Mouse (Mus musculus): ENCODE measurements at regions not wholly inside any gene's neighbourhood (a gene's known extent, or its start where the extent isn't known, plus 50 kb on each side); places are given as distances from the start of the nearest gene placed in this dataset.
A peak's percentile ranks its signal among the peaks of the same experiment; 100 is the strongest.

DNA sequence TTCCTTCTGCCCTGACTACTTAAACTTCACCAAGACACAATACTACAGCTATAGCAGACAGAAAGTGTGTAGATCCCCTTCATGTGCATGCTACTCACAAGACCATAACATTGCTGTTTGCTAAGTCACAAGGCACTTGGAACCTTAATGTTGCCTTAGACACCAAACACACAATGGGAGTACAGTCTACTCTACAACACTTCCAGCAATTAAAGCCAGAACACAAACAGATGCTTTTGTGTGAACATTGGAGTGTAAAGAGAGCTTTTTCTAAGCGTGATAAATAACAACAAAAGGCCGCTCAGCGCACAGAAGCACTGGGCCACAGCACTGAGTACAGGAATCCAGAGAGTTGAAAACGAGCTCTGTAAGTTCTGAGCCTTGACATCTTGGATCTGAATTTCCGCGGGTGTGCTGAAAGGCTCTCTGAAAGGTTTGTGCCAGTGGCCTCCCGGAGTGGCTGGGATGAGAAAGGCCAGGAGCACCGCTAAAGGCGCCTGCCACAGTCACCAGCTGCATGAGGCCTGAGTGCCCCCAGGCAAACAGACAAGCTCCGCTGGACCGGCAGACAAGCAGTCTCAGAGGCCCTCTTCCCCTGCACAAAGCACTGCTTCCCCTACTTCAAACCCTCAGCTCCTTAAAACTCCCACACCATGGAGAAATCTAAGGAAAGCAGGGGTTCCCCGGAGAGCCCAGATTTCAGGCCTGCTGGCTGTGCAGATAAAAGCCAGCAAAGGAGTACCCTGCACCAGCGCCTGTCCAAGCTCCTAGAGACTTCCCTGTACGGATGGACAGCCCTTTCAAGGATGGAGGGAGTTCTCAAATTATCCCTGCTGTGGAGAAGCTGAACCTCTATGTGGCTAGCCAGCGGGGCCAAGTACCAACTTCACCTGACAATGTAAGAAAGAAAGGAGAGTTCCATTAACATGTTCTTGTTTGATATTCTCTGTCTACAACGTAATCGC, 568.3 kb downstream of the 1700064H15Rik start:
- 60% methylated on average over 15 of the region's 17 CpGs for WGBS
- H3K4me1 ChIP-seq (replicated peaks; ENCODE audit: control insufficient read depth, insufficient read depth, low read length) = no peaks in the 10 kb centered on the region

DNA sequence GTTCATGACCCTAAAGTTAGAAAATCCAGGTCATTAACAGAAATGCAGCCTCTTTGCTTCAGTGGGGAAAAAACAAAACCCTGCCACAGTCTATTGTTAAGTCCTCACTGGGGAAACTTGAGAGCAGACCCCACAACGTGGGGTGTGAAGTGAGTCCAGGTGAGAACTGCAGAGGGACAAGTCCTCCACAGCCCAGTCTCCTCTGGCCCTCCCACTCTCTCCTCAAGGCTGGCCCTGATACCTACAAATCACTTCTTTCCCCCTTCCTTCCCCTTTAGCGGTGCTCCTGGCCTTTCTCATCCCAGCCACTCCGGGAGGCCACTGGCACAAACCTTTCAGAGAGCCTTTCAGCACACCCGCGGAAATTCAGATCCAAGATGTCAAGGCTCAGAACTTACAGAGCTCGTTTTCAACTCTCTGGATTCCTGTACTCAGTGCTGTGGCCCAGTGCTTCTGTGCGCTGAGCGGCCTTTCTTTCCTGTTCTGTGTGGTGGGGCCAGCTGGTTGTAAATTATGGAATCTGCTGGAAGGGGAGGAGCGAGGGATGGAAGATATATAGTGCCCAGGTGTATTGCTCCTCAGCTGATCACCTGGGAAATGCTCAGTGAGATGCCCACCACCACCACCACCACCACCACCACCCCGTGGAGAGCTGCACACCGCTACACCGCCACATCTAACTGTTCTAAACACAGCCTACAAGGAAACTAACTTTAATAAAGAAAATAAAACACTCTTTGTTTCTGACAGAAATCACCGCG, 566.8 kb downstream of the 1700064H15Rik start:
- Histone ChIP-seq H3K4me3 (ENCODE audit: low read depth, low read length) (no peak overlapping the region), H3K27me3 (replicated peaks; ENCODE audit: control insufficient read depth, insufficient read depth, low read length) (no peaks in the 10 kb centered on the region; the same call in 1 of the 2 replicates), H3K4me1 (replicated peaks; ENCODE audit: control insufficient read depth, insufficient read depth, low read length) (no peaks in the 10 kb centered on the region), H3K9me3 (ENCODE audit: control insufficient read depth) (no peaks in the 10 kb centered on the region), H3K36me3 (ENCODE audit: control insufficient read depth, insufficient read depth) (no peaks in the 10 kb centered on the region), H3K27ac (ENCODE audit: low read depth, low read length) (no peak overlapping the region), H3K4me2 (replicated peaks; ENCODE audit: low read depth) (no peak overlapping the region), H3K9ac (ENCODE audit: low read depth, low read length) (no peak overlapping the region)
- no peak for TF ChIP-seq CTCF (IDR thresholded peaks at IDR 0.05; ENCODE audit: low read depth)
- 48% methylated on average over 12 of the region's 14 CpGs for WGBS
- no peak for ATAC-seq

More for the DNA sequence above, 568.3 kb downstream of the 1700064H15Rik start:
- H3K36me3 ChIP-seq (ENCODE audit: control insufficient read depth, insufficient read depth) = no peaks in the 10 kb centered on the region
- H3K4me2 ChIP-seq (replicated peaks; ENCODE audit: low read depth) = no peak overlapping the region
- H3K9me3 ChIP-seq (ENCODE audit: control insufficient read depth) = no peaks in the 10 kb centered on the region
- H3K4me3 ChIP-seq (ENCODE audit: low read depth, low read length) = no peak overlapping the region
- no peak overlapping the region for H3K9ac ChIP-seq (ENCODE audit: low read depth, low read length)
- ATAC-seq = no peak
- H3K27ac ChIP-seq (ENCODE audit: low read depth, low read length) = no peak overlapping the region
- TF ChIP-seq CTCF (IDR thresholded peaks at IDR 0.05; ENCODE audit: low read depth) = no peak
- H3K27me3 ChIP-seq (replicated peaks; ENCODE audit: control insufficient read depth, insufficient read depth, low read length) = no peaks in the 10 kb centered on the region; the same call in 1 of the 2 replicates

DNA sequence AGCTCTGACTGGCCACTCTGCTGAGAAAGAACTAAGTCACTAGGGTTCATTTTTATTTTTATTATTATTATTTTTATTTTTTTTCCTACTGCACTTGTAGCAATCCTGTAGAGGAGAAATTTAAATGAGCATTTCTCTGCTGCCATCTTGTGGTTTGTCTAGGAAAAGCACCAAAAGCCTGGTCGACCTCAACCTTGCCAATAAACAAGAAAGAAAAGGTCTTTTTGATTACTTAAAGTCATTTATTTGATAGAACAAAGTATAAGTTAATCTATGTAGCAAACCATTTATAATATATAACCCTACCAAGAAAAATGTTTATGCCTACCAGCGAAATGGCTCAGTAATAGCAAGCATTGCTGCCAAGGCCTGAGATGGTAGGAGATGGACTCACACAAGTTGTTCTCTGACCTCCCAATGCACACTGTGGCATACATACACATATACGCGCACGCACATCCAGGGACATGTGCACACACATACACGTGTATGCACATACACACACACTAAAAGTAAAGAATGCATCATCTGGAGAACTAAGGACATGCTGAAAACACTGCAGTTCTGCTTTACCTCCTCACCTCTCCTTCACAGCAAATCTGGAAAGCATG, 566.1 kb downstream of the 1700064H15Rik start:
- H3K9me3 ChIP-seq (ENCODE audit: control insufficient read depth) = no peaks in the 10 kb centered on the region
- H3K9ac ChIP-seq (ENCODE audit: low read depth, low read length) = no peak overlapping the region
- no peaks in the 10 kb centered on the region for H3K27me3 ChIP-seq (replicated peaks; ENCODE audit: control insufficient read depth, insufficient read depth, low read length)
- no peak overlapping the region for H3K27ac ChIP-seq (ENCODE audit: low read depth, low read length)
- no peak overlapping the region for H3K4me2 ChIP-seq (replicated peaks; ENCODE audit: low read depth)
- 43% methylated on average over 6 of the region's 6 CpGs for WGBS
- H3K4me3 ChIP-seq (ENCODE audit: low read depth, low read length) = no peak overlapping the region
- no peaks in the 10 kb centered on the region for H3K4me1 ChIP-seq (replicated peaks; ENCODE audit: control insufficient read depth, insufficient read depth, low read length)
- peak; percentile 73 for TF ChIP-seq CTCF (IDR thresholded peaks at IDR 0.05; ENCODE audit: low read depth)
- no peaks in the 10 kb centered on the region for H3K36me3 ChIP-seq (ENCODE audit: control insufficient read depth, insufficient read depth)
- no peak for ATAC-seq

DNA sequence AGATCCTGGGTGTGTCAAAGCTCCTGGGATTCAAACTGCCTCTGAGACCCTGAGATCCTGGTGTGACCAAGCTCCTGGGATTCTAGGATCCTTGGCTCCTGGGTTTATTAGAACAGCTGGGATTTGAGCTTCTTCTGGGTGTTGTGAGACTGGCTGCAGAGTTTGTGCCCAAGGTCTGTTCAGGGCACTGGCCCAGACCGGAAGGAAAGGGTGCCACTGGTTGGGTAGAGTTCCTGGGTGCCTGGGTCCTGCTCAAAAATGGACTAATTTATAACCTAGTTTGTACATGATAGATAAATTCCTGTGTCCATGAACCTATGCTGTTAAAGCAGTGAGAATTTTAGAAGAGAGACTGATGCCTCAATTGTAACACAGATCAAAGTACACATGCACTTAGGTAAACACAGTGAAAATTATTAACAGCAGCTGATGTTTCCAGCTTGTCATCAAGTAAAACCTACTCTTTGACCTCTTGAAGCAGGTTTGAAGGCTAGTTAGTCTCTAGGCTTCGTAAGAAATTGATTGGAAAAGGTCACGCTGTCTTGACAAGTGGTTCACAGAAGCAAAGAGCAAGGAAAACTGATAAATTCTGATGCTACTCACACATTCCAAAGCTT, 561.2 kb downstream of the 1700064H15Rik start:
- Histone ChIP-seq H3K4me1 (replicated peaks; ENCODE audit: control insufficient read depth, insufficient read depth, low read length) (no peaks in the 10 kb centered on the region), H3K4me3 (ENCODE audit: low read depth, low read length) (no peak overlapping the region), H3K27me3 (replicated peaks; ENCODE audit: control insufficient read depth, insufficient read depth, low read length) (no peaks in the 10 kb centered on the region), H3K36me3 (ENCODE audit: control insufficient read depth, insufficient read depth) (no peaks in the 10 kb centered on the region), H3K9me3 (ENCODE audit: control insufficient read depth) (no peaks in the 10 kb centered on the region), H3K9ac (ENCODE audit: low read depth, low read length) (no peak overlapping the region), H3K4me2 (replicated peaks; ENCODE audit: low read depth) (no peak overlapping the region), H3K27ac (ENCODE audit: low read depth, low read length) (no peak overlapping the region)
- no peak for TF ChIP-seq CTCF (IDR thresholded peaks at IDR 0.05; ENCODE audit: low read depth)
- 55% methylated on average over 3 of the region's 3 CpGs for WGBS
- peak; percentile 89 for ATAC-seq
